Mouse (Mus musculus) liver, embryonic 18 days (tissue): ENCODE results near the gene Olfr1287. TPM values are rescaled to one million over a fixed set of nuclear protein-coding genes. Genes with fewer than 3 reads are reported as not detected.

Experiments used
- polyA plus RNA-seq: library from polyadenylated mRNA; depleted of rRNA; stranded (reverse); fragments of >200 nt; gene quantifications from 2 replicates; pipeline ENCODE4 v1.2.3, GENCODE M21; 2012; rRNA removed

The Olfr1287 gene
- not detected in 2 replicates for polyA plus RNA-seq

GRCm38 (mm10) chr2:111448842-111449241 lies at the start of gene Olfr1287:
Gene Olfr1287, plus strand, starts transcription at chr2:111449142.

GRCm38 (mm10) chr2:111422931-111423330 lies 26.0 kb upstream of the Olfr1287 start, which contains the start of gene Olfr1286:
Gene Olfr1286, minus strand, starts transcription at chr2:111423115.

GRCm38 (mm10) chr2:111473801-111474200 lies 24.9 kb downstream of the Olfr1287 start, which contains the start of gene Olfr1288:
Gene Olfr1288, plus strand, starts transcription at chr2:111474101.

GRCm38 (mm10) chr2:111480519-111480918 lies 31.6 kb downstream of the Olfr1287 start, which contains the start of gene Olfr1289:
Gene Olfr1289, plus strand, starts transcription at chr2:111480819.

GRCm38 (mm10) chr2:111493729-111494128 lies 44.8 kb downstream of the Olfr1287 start, which contains the start of gene Olfr1290:
Gene Olfr1290, minus strand, starts transcription at chr2:111493829.

GRCm38 (mm10) chr2:111496880-111497279 lies 47.9 kb downstream of the Olfr1287 start, which contains the start of gene Olfr1291-ps1:
Gene Olfr1291-ps1, plus strand, starts transcription at chr2:111497180.

Other genes with a start within 250 kb of the Olfr1287 start
- not detected in 2 replicates for gene 4930430A15Rik, start 219.5 kb upstream of the Olfr1287 start, polyA plus RNA-seq
- gene Olfr1275, start 213.9 kb upstream of the Olfr1287 start, polyA plus RNA-seq: not detected in 2 replicates
- gene Olfr1276, start 194.6 kb upstream of the Olfr1287 start, polyA plus RNA-seq: not detected in 2 replicates
- gene Olfr1277, start 175.0 kb upstream of the Olfr1287 start, polyA plus RNA-seq: not detected in 2 replicates
- gene Olfr1278, start 159.0 kb upstream of the Olfr1287 start, polyA plus RNA-seq: not detected in 2 replicates
- not detected in 2 replicates for gene Olfr1279, start 148.5 kb upstream of the Olfr1287 start, polyA plus RNA-seq
- gene Olfr1280, start 135.1 kb upstream of the Olfr1287 start, polyA plus RNA-seq: not detected in 2 replicates
- not detected in 2 replicates for gene Olfr1281, start 122.6 kb upstream of the Olfr1287 start, polyA plus RNA-seq
- not detected in 2 replicates for gene Olfr1282, start 113.1 kb upstream of the Olfr1287 start, polyA plus RNA-seq
- gene Olfr1283, start 82.4 kb upstream of the Olfr1287 start, polyA plus RNA-seq: not detected in 2 replicates
- gene Olfr1284, start 73.6 kb upstream of the Olfr1287 start, polyA plus RNA-seq: not detected in 2 replicates
- gene Olfr1286, start 26.0 kb upstream of the Olfr1287 start, polyA plus RNA-seq: not detected in 2 replicates
- gene Olfr1288, start 25.0 kb downstream of the Olfr1287 start, polyA plus RNA-seq: not detected in 2 replicates
- gene Olfr1289, start 31.7 kb downstream of the Olfr1287 start, polyA plus RNA-seq: not detected in 2 replicates
- gene Olfr1290, start 44.7 kb downstream of the Olfr1287 start, polyA plus RNA-seq: not detected in 2 replicates
- not detected in 2 replicates for gene Olfr1291-ps1, start 48.0 kb downstream of the Olfr1287 start, polyA plus RNA-seq
- gene Olfr1293-ps, start 76.1 kb downstream of the Olfr1287 start, polyA plus RNA-seq: not detected in 2 replicates
- not detected in 2 replicates for gene Olfr1294, start 91.1 kb downstream of the Olfr1287 start, polyA plus RNA-seq
- gene Olfr1295, start 120.5 kb downstream of the Olfr1287 start, polyA plus RNA-seq: not detected in 2 replicates
- not detected in 2 replicates for gene Olfr1297, start 177.4 kb downstream of the Olfr1287 start, polyA plus RNA-seq
- gene Olfr1298, start 200.1 kb downstream of the Olfr1287 start, polyA plus RNA-seq: not detected in 2 replicates
- not detected in 2 replicates for gene Olfr1299, start 212.3 kb downstream of the Olfr1287 start, polyA plus RNA-seq